Mouse (Mus musculus): ENCODE measurements around the gene Srcin1.

DNA sequence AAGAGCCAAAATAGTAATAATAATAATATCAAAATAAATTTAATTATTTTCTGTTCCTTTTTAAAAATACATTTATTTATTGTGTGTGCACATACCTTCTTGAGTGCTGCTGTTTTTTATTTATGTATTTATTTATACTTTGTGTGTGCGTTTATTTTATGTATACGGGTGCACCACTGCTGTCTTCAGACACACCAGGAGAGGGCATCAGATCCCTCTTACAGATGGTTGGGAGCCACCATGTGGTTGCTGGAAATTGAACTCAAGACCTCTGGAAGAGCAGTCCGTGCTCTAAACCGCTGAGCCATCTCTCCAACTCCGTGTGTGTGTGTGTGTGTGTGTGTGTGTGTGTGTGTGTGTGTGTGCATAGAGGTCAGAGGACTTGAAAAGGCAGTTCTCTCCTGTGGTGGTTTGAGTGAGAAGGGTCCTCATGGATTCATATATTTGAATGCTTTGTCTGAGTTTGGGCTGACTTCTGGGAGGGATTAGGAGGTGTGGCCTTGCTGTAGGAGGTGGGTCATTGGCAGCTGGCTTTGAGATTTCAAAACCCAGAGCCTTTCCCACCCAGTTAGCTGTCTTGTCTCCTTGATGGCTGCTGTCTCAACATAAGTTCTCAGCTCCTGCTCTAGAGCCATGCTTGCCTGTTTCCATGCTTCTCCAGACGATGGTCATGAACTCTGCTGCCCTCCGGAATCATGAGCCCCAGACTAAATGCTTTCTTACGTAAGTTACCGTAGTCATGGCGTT, 22.1 kb upstream of the Srcin1 start:
- TF ChIP-seq TAL1 (IDR thresholded peaks at IDR 0.05; ENCODE audit: low read length): no peak
- no peak for TF ChIP-seq GATA1 (IDR thresholded peaks at IDR 0.05; ENCODE audit: low read length)

All from erythroblast, embryonic 14.5 days (primary cell).